27 mouse cellular contexts compared by ENCODE assay signal in the genomic region with DNA sequence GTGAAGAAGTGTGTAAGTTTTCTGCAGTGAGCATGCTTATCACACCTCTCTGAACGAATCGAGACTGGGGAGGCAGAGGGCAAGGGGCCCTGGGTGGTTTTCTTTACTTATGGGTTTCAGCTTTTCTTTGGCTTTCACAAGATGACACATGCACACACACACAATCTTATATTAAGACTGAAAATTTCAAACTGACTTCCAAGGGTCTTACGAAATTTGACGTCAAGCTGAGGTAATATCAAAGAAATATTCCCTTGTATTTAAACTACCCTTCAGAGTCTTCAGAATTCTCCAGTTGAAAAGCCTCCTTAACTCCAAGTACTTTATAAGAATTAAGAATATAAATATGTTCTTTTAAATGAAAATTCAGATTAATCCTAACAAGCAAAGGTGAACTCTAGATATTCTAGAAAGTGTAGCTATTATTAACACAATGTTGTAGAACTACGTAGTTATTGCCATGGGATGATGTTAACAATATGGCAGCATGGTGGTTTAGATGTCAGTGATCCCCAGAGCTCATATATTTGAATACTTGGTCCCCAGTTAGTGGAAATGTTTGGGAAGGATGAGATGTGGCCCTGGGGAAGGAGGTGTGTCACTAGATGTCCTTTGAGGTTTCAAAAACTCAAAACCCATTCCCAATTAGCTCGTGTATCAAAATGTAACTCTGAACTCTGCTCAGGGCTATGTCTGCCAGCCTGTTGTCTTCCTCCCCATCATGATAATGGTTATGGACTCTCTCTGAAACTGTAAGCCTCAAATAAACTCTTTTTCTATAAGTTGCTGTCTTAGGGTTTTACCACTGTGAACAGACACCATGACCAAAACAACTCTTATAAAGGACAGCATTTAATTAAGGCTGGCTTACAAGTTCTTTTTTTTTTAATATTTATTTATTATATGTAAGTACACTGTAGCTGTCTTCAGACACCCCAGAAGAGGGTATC.
"Had no signal": no experiment of that assay in that cellular context is flagged by ENCODE, and none has a peak within 500 bp of the region (broad histone marks: within the 10 kb centered on the region; RNA-seq: fewer than 3 reads in every experiment).

No protein-coding gene starts in this region.

- H3K9me3 ChIP-seq: heart, embryonic 10.5 days; hindbrain, embryonic 10.5 days; hindbrain, embryonic 12.5 days; hindbrain, embryonic 15.5 days; kidney, embryonic 15.5 days; liver, embryonic 13.5 days; liver, embryonic 15.5 days had no signal

- H3K4me1 ChIP-seq: heart, embryonic 10.5 days; heart, embryonic 12.5 days; hindbrain, embryonic 12.5 days; hindbrain, embryonic 15.5 days; liver, embryonic 13.5 days; liver, embryonic 15.5 days had no signal

- H3K4me3 ChIP-seq: gastrocnemius, adult 2 months; heart, embryonic 10.5 days; heart, embryonic 12.5 days; hindbrain, embryonic 10.5 days; hindbrain, embryonic 12.5 days; hindbrain, embryonic 15.5 days; kidney, embryonic 15.5 days; left cerebral cortex, adult 2 months; liver, embryonic 13.5 days; liver, embryonic 15.5 days had no signal

- DNase-seq: gastrocnemius, adult 2 months; gastrocnemius, postnatal 10 days; gastrocnemius, postnatal 25 days; heart, adult 18-20 months; heart, postnatal 10 days; heart, postnatal 4 days; kidney, adult 11 months; kidney, adult 2 months; kidney, adult 9 months; kidney, postnatal 14 days; kidney, postnatal 36 days; layer of hippocampus, adult 9-11 months; left cerebral cortex, postnatal 4 days; liver; liver, embryonic 13.5 days had no signal

- H3K27me3 ChIP-seq: hindbrain, embryonic 12.5 days; hindbrain, embryonic 15.5 days; kidney, embryonic 15.5 days; liver, embryonic 13.5 days; liver, embryonic 15.5 days had no signal

- H3K9ac ChIP-seq: heart, embryonic 12.5 days; hindbrain, embryonic 12.5 days; hindbrain, embryonic 15.5 days; kidney, embryonic 15.5 days; liver, embryonic 13.5 days; liver, embryonic 15.5 days had no signal

- H3K4me2 ChIP-seq: heart, embryonic 12.5 days; hindbrain, embryonic 12.5 days; hindbrain, embryonic 15.5 days; kidney, embryonic 15.5 days; liver, embryonic 11.5 days; liver, embryonic 13.5 days; liver, embryonic 15.5 days had no signal

- H3K36me3 ChIP-seq: heart, embryonic 10.5 days; heart, embryonic 12.5 days; hindbrain, embryonic 10.5 days; hindbrain, embryonic 12.5 days; hindbrain, embryonic 15.5 days; kidney, embryonic 15.5 days; liver, embryonic 13.5 days; liver, embryonic 15.5 days had no signal

- ATAC-seq: hindbrain, postnatal 0 days; intestine, embryonic 16.5 days had no signal

- H3K27ac ChIP-seq: gastrocnemius, adult 2 months; heart, embryonic 10.5 days; hindbrain, embryonic 10.5 days; hindbrain, embryonic 12.5 days; hindbrain, embryonic 15.5 days; hindbrain, postnatal 0 days; kidney, embryonic 15.5 days; kidney, postnatal 0 days; left cerebral cortex, adult 2 months; liver, embryonic 13.5 days; liver, embryonic 15.5 days had no signal
